Mouse (Mus musculus): ENCODE measurements at regions not wholly inside any gene's neighbourhood (a gene's known extent, or its start where the extent isn't known, plus 50 kb on each side); places are given as distances from the start of the nearest gene placed in this dataset.

DNA sequence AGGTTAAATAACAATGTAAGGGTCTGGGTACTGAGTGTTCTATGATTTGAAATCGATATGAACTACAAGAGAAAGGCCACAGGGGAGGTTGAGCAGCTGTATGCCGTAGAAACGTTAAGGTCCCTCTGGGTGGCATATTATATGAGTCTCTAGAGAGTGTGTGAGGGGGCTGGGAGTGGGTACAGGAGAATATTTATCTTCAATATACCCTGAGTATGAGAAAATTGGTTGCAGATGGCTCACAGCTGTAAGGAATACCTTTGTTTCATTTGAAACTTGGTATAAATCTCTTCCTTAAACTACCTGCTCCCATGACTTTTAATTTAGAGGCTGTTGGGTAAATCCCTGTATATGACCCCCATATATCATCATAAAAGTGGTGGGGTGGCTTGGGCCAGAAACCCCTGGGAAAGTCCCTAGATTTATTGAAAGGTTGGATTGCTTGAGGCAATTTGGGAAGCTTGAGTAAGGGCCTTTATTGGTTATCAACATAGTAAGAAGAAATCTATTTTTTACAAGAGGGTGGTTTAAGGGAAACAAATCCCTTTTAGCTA, 128.7 kb upstream of the Prkg2 start:
- no peak for DNase-seq

- DNase-seq, result peak; percentile 46
Observed at GRCm38 (mm10) chr5:99157973-99158372, 120.8 kb upstream of the Prkg2 start.

- no peak for DNase-seq
Observed at GRCm38 (mm10) chr5:99153269-99153850, 116.2 kb upstream of the Prkg2 start.

- DNase-seq, result no peak
Observed at GRCm38 (mm10) chr5:99152299-99152698, 115.1 kb upstream of the Prkg2 start.

- no peak for DNase-seq
Observed at GRCm38 (mm10) chr5:99149904-99150303, 112.8 kb upstream of the Prkg2 start.

- no peak for DNase-seq
Observed at GRCm38 (mm10) chr5:99132670-99133069, 95.5 kb upstream of the Prkg2 start.

- DNase-seq, result no peak
Observed at GRCm38 (mm10) chr5:99128628-99129027, 91.5 kb upstream of the Prkg2 start.

DNA sequence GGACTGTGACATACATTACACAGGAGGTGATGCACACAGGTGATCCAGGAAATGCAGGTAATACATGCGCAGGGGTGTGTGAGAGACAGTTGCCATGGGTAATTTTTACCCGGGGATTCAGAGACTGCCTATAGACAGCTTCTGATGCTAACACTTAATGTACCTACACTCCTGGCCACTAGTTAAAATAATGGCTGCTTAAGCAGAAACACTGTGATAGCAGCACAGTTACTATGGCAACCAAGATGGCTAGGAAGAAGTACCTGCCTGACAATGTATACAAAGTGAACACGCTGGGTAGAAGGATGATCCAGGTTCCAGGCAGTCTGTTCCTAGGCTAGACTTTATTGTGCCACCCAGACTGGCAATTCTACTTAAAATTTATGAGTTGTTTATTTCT, 88.3 kb upstream of the Prkg2 start:
- DNase-seq, result no peak

GRCm38 (mm10) chr5:99111755-99112154, 74.6 kb upstream of the Prkg2 start:
- no peak for DNase-seq

GRCm38 (mm10) chr5:99111235-99111634, 74.1 kb upstream of the Prkg2 start:
- DNase-seq, result no peak

GRCm38 (mm10) chr5:99099727-99100116, 62.6 kb upstream of the Prkg2 start:
- DNase-seq, result no peak

DNA sequence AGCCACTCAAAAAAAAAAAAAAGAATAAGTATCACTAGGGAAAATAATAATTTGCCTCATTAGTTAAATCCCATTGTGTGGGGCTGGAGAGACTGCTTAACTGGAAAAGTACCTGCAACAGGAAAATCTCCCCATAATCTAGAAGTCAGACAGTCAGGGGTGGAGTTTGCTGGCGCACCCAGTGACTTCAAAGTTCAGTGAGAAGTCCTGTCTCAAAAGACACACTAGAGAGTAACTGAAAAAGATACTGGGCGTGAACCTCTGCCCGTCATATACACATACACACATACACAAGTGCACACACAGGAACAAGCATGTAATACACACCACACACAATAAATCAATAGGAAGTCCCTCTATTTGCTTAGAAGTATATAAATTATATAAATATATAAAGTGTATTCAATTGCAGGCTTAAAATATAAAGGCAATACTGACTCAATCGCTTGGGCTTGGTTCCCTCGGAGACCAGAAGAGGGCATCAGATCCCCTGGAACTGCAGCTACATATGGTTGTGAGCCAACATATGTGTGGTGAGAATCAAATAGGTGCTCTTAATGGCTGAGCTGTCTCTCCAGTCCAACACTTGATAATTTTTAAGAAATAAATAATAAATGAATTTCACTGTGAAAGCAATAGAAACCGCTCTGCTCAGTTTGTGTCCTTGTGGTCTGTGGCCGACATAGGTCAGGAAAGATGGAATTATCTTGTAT, 62.0 kb upstream of the Prkg2 start:
- DNase-seq, result no peak

Measured in right cerebral cortex, adult 18-20 months (tissue).